Mouse (Mus musculus) cerebellum, adult 2 months (tissue): ENCODE measurements around the gene Sema3d. TPM values are rescaled to one million over a fixed set of nuclear protein-coding genes. Genes with fewer than 3 reads are reported as not detected.

Experiments used
- DNase-seq, 2 experiments: peaks; one replicate each; pipeline ENCODE4 v3.0.0; 2021
- H3K27ac ChIP-seq: fragments of 200-500 bp; 2 replicates; pipeline ENCODE4 v1.5.1; 2012; ENCODE audit warnings: low read length, control low read depth, inconsistent platforms; ENCODE audit not compliant: insufficient read depth
- H3K27me3 ChIP-seq: fragments of 200-500 bp; 2 replicates; pipeline ENCODE4 v1.6.1; 2012; ENCODE audit warnings: inconsistent platforms, mild to moderate bottlenecking, low read length, moderate library complexity; ENCODE audit not compliant: control insufficient read depth, insufficient read depth
- H3K4me1 ChIP-seq: fragments of 200-500 bp; 2 replicates; pipeline ENCODE4 v1.6.1; 2011; ENCODE audit warnings: low read length; ENCODE audit not compliant: control insufficient read depth, insufficient read depth
- H3K4me3 ChIP-seq: fragments of 200-500 bp; replicated peaks from 2 replicates; pipeline ENCODE3; 2011; ENCODE audit warnings: mild to moderate bottlenecking, low read depth, low read length, control low read depth; ENCODE audit not compliant: insufficient read depth
- CTCF ChIP-seq: fragments of 200-500 bp; IDR thresholded peaks from 2 replicates; pipeline ENCODE4 v1.5.1; 2011; ENCODE audit warnings: low read depth, mild to moderate bottlenecking, control low read depth, low read length, moderate library complexity, borderline replicate concordance; ENCODE audit not compliant: insufficient read depth
- POLR2A ChIP-seq: fragments of 200-500 bp; IDR thresholded peaks from 2 replicates; pipeline ENCODE4 v1.6.1; 2011; ENCODE audit warnings: low read length, control low read depth, borderline replicate concordance; ENCODE audit not compliant: insufficient read depth
- WGBS: fragments of 180-500 bp; shearing (Covaris S2); methylation state at CpG from one replicate; pipeline ENCODE4 v1.1.7; 2018; 5-methylcytosine and 5-hydroxymethylcytosine counted together
- polyA plus RNA-seq: library from polyadenylated mRNA; depleted of rRNA; stranded (reverse); fragments of >200 nt; gene quantifications from 2 replicates; pipeline ENCODE4 v1.2.3, GENCODE M21; 2012

Sema3d gene
- polyA plus RNA-seq, 1 experiment = 2.0 TPM

GRCm38 (mm10) chr5:12412595-12412994, 29.4 kb downstream of the Sema3d start:
- 84% methylated on average over 3 of the region's 3 CpGs for WGBS
- H3K4me3 ChIP-seq = no peak overlapping the region

GRCm38 (mm10) chr5:12423264-12423663, 40.1 kb downstream of the Sema3d start:
- DNase-seq = no peak
- Histone ChIP-seq H3K4me3 (no peak overlapping the region), H3K27me3 (no peaks in the 10 kb centered on the region), H3K27ac (no peak overlapping the region), H3K4me1 (no peaks in the 10 kb centered on the region)
- TF ChIP-seq CTCF (no peak), POLR2A (no peak)
- WGBS = 79% methylated on average over 5 of the region's 5 CpGs

More at GRCm38 (mm10) chr5:12412595-12412994, 29.4 kb downstream of the Sema3d start:
- Histone ChIP-seq H3K27ac (no peak overlapping the region), H3K4me1 (no peaks in the 10 kb centered on the region), H3K27me3 (no peaks in the 10 kb centered on the region)
- DNase-seq = no peak
- TF ChIP-seq POLR2A = no peak
- no peak for TF ChIP-seq CTCF

GRCm38 (mm10) chr5:12441737-12442136, 58.6 kb downstream of the Sema3d start:
- no peaks in the 10 kb centered on the region for H3K4me1 ChIP-seq
- no peaks in the 10 kb centered on the region for H3K27me3 ChIP-seq
- DNase-seq = no peak
- WGBS = 97% methylated on average over 1 of the region's 1 CpGs
- H3K27ac ChIP-seq = no peak overlapping the region
- TF ChIP-seq POLR2A (no peak), CTCF (no peak)
- H3K4me3 ChIP-seq = no peak overlapping the region

GRCm38 (mm10) chr5:12442176-12443105, 59.3 kb downstream of the Sema3d start:
- DNase-seq = no peak
- no peak overlapping the region for H3K4me3 ChIP-seq
- no peaks in the 10 kb centered on the region for H3K27me3 ChIP-seq
- no peak overlapping the region for H3K27ac ChIP-seq
- H3K4me1 ChIP-seq = no peaks in the 10 kb centered on the region
- WGBS = 92% methylated on average over 7 of the region's 7 CpGs
- TF ChIP-seq CTCF (no peak), POLR2A (no peak)

GRCm38 (mm10) chr5:12451089-12451488, 67.9 kb downstream of the Sema3d start:
- H3K4me3 ChIP-seq = no peak overlapping the region
- DNase-seq = no peak
- 90% methylated on average over 4 of the region's 4 CpGs for whole genome bisulfite sequencing
- H3K4me1 ChIP-seq = no peaks in the 10 kb centered on the region
- no peaks in the 10 kb centered on the region for H3K27me3 ChIP-seq
- TF ChIP-seq CTCF (no peak), POLR2A (no peak)
- H3K27ac ChIP-seq = no peak overlapping the region

GRCm38 (mm10) chr5:12454946-12455345, 71.8 kb downstream of the Sema3d start:
- TF ChIP-seq POLR2A (no peak), CTCF (no peak)
- H3K4me1 ChIP-seq = no peaks in the 10 kb centered on the region
- H3K27ac ChIP-seq = no peak overlapping the region
- WGBS = 58% methylated on average over 1 of the region's 1 CpGs
- H3K4me3 ChIP-seq = no peak overlapping the region
- H3K27me3 ChIP-seq = no peaks in the 10 kb centered on the region
- DNase-seq = no peak

GRCm38 (mm10) chr5:12457509-12457908, 74.3 kb downstream of the Sema3d start:
- H3K27ac ChIP-seq = no peak overlapping the region
- no peaks in the 10 kb centered on the region for H3K27me3 ChIP-seq
- WGBS = 84% methylated on average over 1 of the region's 1 CpGs
- H3K4me1 ChIP-seq = no peaks in the 10 kb centered on the region
- no peak for DNase-seq
- H3K4me3 ChIP-seq = no peak overlapping the region
- no peak for TF ChIP-seq CTCF
- no peak for TF ChIP-seq POLR2A

GRCm38 (mm10) chr5:12467568-12468336, 84.6 kb downstream of the Sema3d start:
- H3K4me1 ChIP-seq = no peaks in the 10 kb centered on the region
- DNase-seq = no peak
- no peaks in the 10 kb centered on the region for H3K27me3 ChIP-seq
- no peak for TF ChIP-seq CTCF
- TF ChIP-seq POLR2A = no peak
- H3K27ac ChIP-seq = no peak overlapping the region
- no peak overlapping the region for H3K4me3 ChIP-seq
- 94% methylated on average over 4 of the region's 4 CpGs for WGBS
